Mouse (Mus musculus) embryonic facial prominence, embryonic 14.5 days (tissue): ENCODE data around the gene Exoc2. TPM values are rescaled to one million over a fixed set of nuclear protein-coding genes. Genes with fewer than 3 reads are reported as not detected.

Experiments
- ATAC-seq: fragments of 200-750 bp; cut with Nextera tagmentation; 2 replicates; pipeline ENCODE4 v1.8.0; 2017; ENCODE audit warnings: low read depth, moderate number of reproducible peaks, moderate TSS enrichment
- DNase-seq: peaks from one replicate; pipeline ENCODE4 v3.0.0-alpha.2; 2015; ENCODE audit warnings: low spot score
- H3K27ac ChIP-seq: fragments of 300-500 bp; sonication (generic); replicated peaks from 2 replicates; pipeline ENCODE4 v1.5.1; 2014; ENCODE audit warnings: low read depth, mild to moderate bottlenecking, low read length, moderate library complexity
- H3K27me3 ChIP-seq: fragments of 300-500 bp; sonication (generic); replicated peaks from 2 replicates; pipeline ENCODE4 v1.6.1; 2014; ENCODE audit warnings: low read length; ENCODE audit not compliant: control insufficient read depth, insufficient read depth
- H3K36me3 ChIP-seq: fragments of 300-500 bp; sonication (generic); 2 replicates; pipeline ENCODE4 v1.6.1; 2014; ENCODE audit warnings: low read length, mixed read lengths; ENCODE audit not compliant: control insufficient read depth, insufficient read depth
- H3K4me1 ChIP-seq: fragments of 300-500 bp; sonication (generic); 2 replicates; pipeline ENCODE4 v1.6.1; 2014; ENCODE audit warnings: antibody characterized with exemption, low read length; ENCODE audit not compliant: control insufficient read depth, insufficient read depth
- H3K4me2 ChIP-seq: fragments of 300-500 bp; sonication (generic); 2 replicates; pipeline ENCODE4 v1.6.1; 2014; ENCODE audit warnings: low read depth, mild to moderate bottlenecking, low read length, moderate library complexity, mixed read lengths
- H3K4me3 ChIP-seq: fragments of 300-500 bp; sonication (generic); 2 replicates; pipeline ENCODE4 v1.5.1; 2014; ENCODE audit warnings: low read depth, mild to moderate bottlenecking, low read length
- H3K9ac ChIP-seq: fragments of 300-500 bp; sonication (generic); 2 replicates; pipeline ENCODE4 v1.6.1; 2014; ENCODE audit warnings: low read depth, mild to moderate bottlenecking, low read length, moderate library complexity, mixed read lengths
- H3K9me3 ChIP-seq: fragments of 300-500 bp; sonication (generic); 2 replicates; pipeline ENCODE4 v1.6.1; 2016; ENCODE audit warnings: low read length; ENCODE audit not compliant: control insufficient read depth
- WGBS: fragments of 180-500 bp; shearing (Covaris S2); extraction: QIAGEN DNeasy Blood & Tissue Kit; methylation state at CpG from one replicate; pipeline ENCODE4 v1.1.7; 2014; 5-methylcytosine and 5-hydroxymethylcytosine counted together
- polyA plus RNA-seq: library from polyadenylated mRNA; unstranded; fragments of >200 nt; fragmentation: Nextera tagmentation; extraction: Ambion mirVana; gene quantifications from 2 replicates; pipeline ENCODE4 v1.2.1, GENCODE M21; 2014

Exoc2 gene
- polyA plus RNA-seq, 1 experiment from 2014 or later = 26.8 TPM

DNA sequence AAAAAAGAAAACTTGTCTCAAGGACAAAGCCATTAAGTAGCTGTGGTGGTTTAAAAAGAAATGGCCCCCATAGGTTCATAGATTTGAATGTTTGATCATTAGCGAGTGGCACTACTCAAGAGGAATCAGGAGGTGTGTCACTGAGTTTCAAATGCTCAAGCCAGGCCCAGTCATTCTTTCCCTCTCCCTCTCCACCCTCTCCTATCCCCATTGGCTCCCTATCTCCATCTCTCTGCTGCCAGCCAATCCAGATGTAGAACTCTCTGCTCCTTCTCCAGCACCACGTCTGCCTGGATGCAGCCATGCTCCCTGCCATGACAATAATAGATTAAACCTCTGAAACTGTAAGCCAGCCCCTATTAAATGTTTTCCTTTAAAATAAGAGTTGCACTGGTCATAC lies 12.0 kb downstream of the Exoc2 start:
- Histone ChIP-seq H3K4me2 (no peak overlapping the region), H3K9ac (no peak overlapping the region), H3K27ac (no peak overlapping the region), H3K4me1 (peaks cover 11% of the 10 kb centered on the region), H3K36me3 (no peaks in the 10 kb centered on the region), H3K27me3 (no peaks in the 10 kb centered on the region), H3K9me3 (no peaks in the 10 kb centered on the region), H3K4me3 (no peak overlapping the region)
- no peak for ATAC-seq
- DNase-seq = no peak
- 65% methylated on average over 2 of the region's 2 CpGs for WGBS

DNA sequence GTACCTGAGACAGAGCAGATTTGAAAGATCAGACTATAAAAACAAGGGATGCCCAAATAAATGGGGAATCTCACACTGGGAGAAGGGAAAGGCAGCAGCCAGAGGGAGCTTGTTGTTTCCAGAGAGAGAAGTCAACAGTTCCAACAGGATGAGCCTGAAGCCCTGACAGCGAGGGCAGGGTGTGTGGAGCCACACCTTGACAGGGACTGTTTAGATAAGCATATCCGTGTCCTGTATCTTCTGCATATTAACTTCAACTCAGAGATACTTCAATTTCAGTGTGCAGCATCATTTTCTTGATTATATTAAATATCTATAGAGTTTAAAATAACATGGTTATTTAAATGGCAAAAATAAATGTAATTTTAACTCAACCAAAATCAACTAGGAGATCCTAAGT lies 13.2 kb downstream of the Exoc2 start:
- no peaks in the 10 kb centered on the region for H3K9me3 ChIP-seq
- no peak overlapping the region for H3K27ac ChIP-seq
- H3K4me2 ChIP-seq = no peak overlapping the region
- no peak overlapping the region for H3K4me3 ChIP-seq
- H3K4me1 ChIP-seq = 0 out of 2 replicates have a peak, but pooled peaks cover 2% of the 10 kb centered on the region
- 80% methylated on average over 2 of the region's 2 CpGs for whole genome bisulfite sequencing
- no peak overlapping the region for H3K9ac ChIP-seq
- no peaks in the 10 kb centered on the region for H3K27me3 ChIP-seq
- H3K36me3 ChIP-seq = no peaks in the 10 kb centered on the region
- DNase-seq (no peak), ATAC-seq (no peak)

DNA sequence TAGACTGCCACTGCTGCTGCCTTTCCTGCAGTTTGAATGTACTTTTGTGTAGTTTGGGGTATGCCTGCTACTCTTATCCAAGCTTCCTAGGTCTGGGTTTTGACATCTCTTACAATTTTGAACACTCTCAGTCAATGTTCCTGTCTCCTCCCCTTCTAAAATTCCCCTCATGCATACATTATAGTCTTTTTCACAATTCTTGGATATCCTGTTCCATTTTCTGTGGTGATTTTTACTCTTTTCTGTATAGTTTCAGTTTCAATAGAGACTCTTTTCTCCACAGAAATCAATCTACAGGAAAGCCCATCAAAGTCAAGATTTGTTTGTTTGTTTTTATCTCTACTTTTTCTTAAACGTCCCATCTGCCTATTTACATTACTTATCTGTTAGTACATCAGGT lies 20.3 kb downstream of the Exoc2 start:
- Histone ChIP-seq H3K36me3 (no peaks in the 10 kb centered on the region), H3K4me2 (no peak overlapping the region), H3K27ac (no peak overlapping the region), H3K9ac (no peak overlapping the region), H3K4me1 (no peaks in the 10 kb centered on the region), H3K27me3 (no peaks in the 10 kb centered on the region), H3K4me3 (no peak overlapping the region), H3K9me3 (no peaks in the 10 kb centered on the region)
- DNase-seq (no peak), ATAC-seq (no peak)
- WGBS = 38% methylated on average over 1 of the region's 1 CpGs

DNA sequence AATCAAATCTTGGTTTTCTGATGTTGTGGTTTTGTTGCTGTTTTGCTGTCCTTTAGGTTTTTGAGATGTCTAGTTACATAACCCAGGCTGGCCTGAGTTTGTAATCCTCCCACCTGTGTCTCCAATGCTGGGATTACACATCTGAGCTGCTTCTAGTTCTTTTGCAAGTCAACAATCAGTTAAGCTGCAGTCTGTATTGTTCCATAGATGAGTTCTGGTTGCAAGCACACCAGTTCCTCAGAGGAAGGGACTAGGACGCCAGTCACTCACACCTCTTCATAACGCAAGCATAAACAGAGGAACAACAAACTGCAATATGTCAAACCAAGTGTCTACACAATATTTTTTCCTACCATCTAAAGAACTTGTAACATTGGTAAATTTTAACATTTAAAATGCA lies 21.8 kb downstream of the Exoc2 start:
- no peak overlapping the region for H3K4me3 ChIP-seq
- H3K36me3 ChIP-seq = no peaks in the 10 kb centered on the region
- WGBS = 91% methylated on average over 2 of the region's 2 CpGs
- no peak overlapping the region for H3K9ac ChIP-seq
- no peaks in the 10 kb centered on the region for H3K4me1 ChIP-seq
- DNase-seq (no peak), ATAC-seq (no peak)
- no peaks in the 10 kb centered on the region for H3K27me3 ChIP-seq
- no peaks in the 10 kb centered on the region for H3K9me3 ChIP-seq
- H3K4me2 ChIP-seq = no peak overlapping the region
- H3K27ac ChIP-seq = no peak overlapping the region

DNA sequence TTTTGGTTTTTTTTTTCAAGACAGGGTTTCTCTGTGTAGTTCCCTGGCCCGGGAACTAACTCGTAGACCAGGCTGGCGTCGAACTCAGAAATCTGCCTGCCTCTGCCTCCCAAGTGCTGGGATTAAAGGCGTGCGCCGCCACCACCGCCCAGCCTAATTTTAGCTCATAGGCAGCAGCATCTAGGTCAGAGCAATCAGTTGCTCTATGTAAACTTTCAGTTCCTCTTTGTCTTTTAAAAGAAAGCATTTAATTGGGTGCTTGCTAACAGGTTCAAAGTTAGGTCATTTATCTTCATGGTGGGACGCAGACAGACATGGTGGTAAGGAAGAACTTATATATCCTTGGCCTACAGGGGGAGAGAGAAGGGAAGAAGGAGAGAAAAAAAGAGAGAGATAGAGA lies 24.7 kb downstream of the Exoc2 start:
- ATAC-seq = no peak
- no peaks in the 10 kb centered on the region for H3K27me3 ChIP-seq
- no peaks in the 10 kb centered on the region for H3K9me3 ChIP-seq

DNA sequence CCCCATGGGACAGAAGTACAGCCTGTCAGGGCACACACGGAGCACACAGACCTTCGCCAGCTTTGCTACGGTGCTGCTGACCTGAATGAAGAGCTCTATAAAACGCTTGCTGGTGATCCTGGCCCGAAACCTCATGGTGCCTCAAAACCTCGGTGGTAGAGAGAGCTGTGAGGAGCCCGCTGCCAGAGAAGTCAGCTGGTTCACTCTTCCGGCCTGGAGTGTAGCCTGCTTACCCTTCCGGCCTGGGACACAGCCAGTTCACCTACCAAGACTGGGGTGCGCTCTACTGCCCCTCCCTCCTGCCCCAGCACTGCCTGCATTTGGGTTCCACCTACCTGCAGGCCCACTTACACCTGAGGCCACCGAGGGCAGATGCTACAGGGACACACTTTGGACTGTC lies 26.4 kb downstream of the Exoc2 start, which contains the start of gene Hus1b:
TSS of gene Hus1b (minus strand) at position 220 of the 400 bp plus-strand sequence.
- DNase-seq (no peak), ATAC-seq (no peak)
- H3K27me3 ChIP-seq = no peaks in the 10 kb centered on the region
- H3K4me3 ChIP-seq = no peak within 1 kb of the TSS
- no peak within 1 kb of the TSS for H3K27ac ChIP-seq
- H3K4me2 ChIP-seq = no peak within 1 kb of the TSS
- WGBS = 87% methylated on average over 10 of the region's 11 CpGs
- H3K36me3 ChIP-seq = no peaks in the 10 kb centered on the region
- no peaks in the 10 kb centered on the region for H3K4me1 ChIP-seq
- no peaks in the 10 kb centered on the region for H3K9me3 ChIP-seq
- no peak within 1 kb of the TSS for H3K9ac ChIP-seq

More for the DNA sequence above, 24.7 kb downstream of the Exoc2 start:
- Histone ChIP-seq H3K4me2 (no peak overlapping the region), H3K4me3 (no peak overlapping the region), H3K36me3 (no peaks in the 10 kb centered on the region), H3K9ac (no peak overlapping the region), H3K27ac (no peak overlapping the region), H3K4me1 (no peaks in the 10 kb centered on the region)
- DNase-seq = no peak
- 95% methylated on average over 9 of the region's 9 CpGs for WGBS

DNA sequence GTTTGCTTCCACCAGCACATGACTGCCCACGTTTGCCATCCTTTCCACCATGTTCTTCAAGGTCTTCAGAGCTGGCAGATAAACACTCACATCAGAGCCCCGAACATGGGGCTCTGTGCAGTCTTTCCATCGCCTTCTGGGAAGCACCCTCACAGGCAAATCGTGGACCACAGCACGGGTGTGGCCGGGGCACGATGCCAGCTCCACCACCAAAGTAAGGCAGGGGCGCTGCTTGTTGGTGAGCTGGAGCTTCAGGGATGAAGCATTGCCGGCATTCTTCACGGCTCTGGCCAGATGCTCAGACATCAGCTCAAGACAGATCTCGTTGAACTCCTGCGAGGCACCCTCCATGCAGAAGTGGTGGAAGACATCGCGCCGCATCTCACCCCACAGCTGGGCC lies 26.8 kb downstream of the Exoc2 start:
- Histone ChIP-seq H3K36me3 (no peaks in the 10 kb centered on the region), H3K4me1 (no peaks in the 10 kb centered on the region), H3K9me3 (no peaks in the 10 kb centered on the region), H3K27ac (no peak overlapping the region), H3K27me3 (no peaks in the 10 kb centered on the region), H3K4me3 (no peak overlapping the region), H3K4me2 (no peak overlapping the region), H3K9ac (no peak overlapping the region)
- 88% methylated on average over 14 of the region's 15 CpGs for WGBS
- DNase-seq (no peak), ATAC-seq (no peak)

DNA sequence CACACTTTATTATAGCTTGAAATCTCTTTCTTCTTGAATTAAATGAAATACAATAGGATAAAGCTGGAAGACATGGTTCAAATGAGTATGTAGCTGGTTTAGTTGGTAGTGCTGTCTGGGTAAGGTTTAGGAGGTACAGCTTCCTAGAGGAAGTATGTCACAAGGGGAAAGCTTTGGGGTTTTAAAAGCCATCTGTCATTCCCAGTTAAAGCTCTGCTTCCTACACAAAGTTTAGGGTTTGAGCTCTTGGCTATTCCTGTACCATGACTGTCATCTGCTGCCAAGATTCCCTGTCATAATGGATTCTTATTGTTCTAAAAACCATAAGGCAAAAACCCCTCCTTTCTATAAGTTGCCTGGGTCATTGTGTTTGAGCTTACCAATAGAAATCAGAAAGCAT lies 28.1 kb downstream of the Exoc2 start:
- H3K4me3 ChIP-seq = no peak overlapping the region
- ATAC-seq = no peak
- no peaks in the 10 kb centered on the region for H3K27me3 ChIP-seq
- H3K9me3 ChIP-seq = no peaks in the 10 kb centered on the region
- no peak for DNase-seq
- no peaks in the 10 kb centered on the region for H3K4me1 ChIP-seq
- no peaks in the 10 kb centered on the region for H3K36me3 ChIP-seq
- no peak overlapping the region for H3K4me2 ChIP-seq
- no peak overlapping the region for H3K27ac ChIP-seq
- no peak overlapping the region for H3K9ac ChIP-seq

DNA sequence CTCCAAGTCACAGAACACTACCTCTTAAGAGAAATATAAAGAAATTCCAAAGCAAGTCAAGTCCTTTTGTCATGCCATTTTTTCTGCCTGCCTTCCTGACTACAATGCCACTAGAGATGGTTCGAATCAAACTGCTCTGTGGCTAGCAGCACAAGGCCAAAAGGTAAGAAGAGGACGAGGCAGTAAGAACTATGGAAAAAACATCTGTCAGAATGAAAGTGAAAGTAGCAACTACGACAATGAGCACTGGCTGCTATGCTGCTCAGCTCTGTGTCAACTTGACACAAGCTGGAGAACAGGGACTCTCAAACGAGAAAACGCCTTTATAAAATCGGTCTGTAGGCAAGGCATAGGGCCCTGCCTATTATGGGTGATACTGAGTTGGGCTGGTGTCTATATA lies 40.9 kb downstream of the Exoc2 start:
- no peak overlapping the region for H3K4me2 ChIP-seq
- 0 out of 2 replicates have a peak, but pooled peaks cover under 1% of the 10 kb centered on the region for H3K36me3 ChIP-seq
- no peak for DNase-seq
- no peaks in the 10 kb centered on the region for H3K9me3 ChIP-seq
- no peak overlapping the region for H3K27ac ChIP-seq
- no peak overlapping the region for H3K9ac ChIP-seq
- no peak overlapping the region for H3K4me3 ChIP-seq
- H3K4me1 ChIP-seq = no peaks in the 10 kb centered on the region
- no peak for ATAC-seq
- 84% methylated on average over 6 of the region's 6 CpGs for WGBS
- no peaks in the 10 kb centered on the region for H3K27me3 ChIP-seq
